Mouse (Mus musculus) liver, embryonic 16.5 days (tissue): Measurements from ENCODE around the gene Chst12. TPM values are rescaled to one million over a fixed set of nuclear protein-coding genes. Genes with fewer than 3 reads are reported as not detected.
"Not testable (repeated sequence)": the region's sequence is repeated elsewhere in the genome, so short reads cannot be mapped to it uniquely, and the experiment has no call there.

Source experiments
- ATAC-seq: fragments of 200-750 bp; cut with Nextera tagmentation; 2 replicates; pipeline ENCODE4 v1.8.0; 2017; ENCODE audit warnings: low read depth, mild to moderate bottlenecking, moderate number of reproducible peaks, moderate library complexity
- H3K27ac ChIP-seq: fragments of 300-500 bp; sonication (generic); 2 replicates; pipeline ENCODE4 v1.5.1; 2014; ENCODE audit warnings: mild to moderate bottlenecking, low read length
- H3K27me3 ChIP-seq: fragments of 300-500 bp; sonication (generic); 2 replicates; pipeline ENCODE4 v1.6.1; 2014; ENCODE audit warnings: low read depth, low read length, mixed read lengths; ENCODE audit not compliant: control insufficient read depth, insufficient read depth
- H3K36me3 ChIP-seq: fragments of 300-500 bp; sonication (generic); 2 replicates; pipeline ENCODE4 v1.6.1; 2014; ENCODE audit warnings: mild to moderate bottlenecking; ENCODE audit not compliant: control insufficient read depth, insufficient read depth
- H3K4me1 ChIP-seq: fragments of 300-500 bp; sonication (generic); 2 replicates; pipeline ENCODE4 v1.6.1; 2014; ENCODE audit warnings: low read depth, low read length, mixed read lengths; ENCODE audit not compliant: control insufficient read depth
- H3K4me2 ChIP-seq: fragments of 300-500 bp; sonication (generic); 2 replicates; pipeline ENCODE4 v1.6.1; 2014; ENCODE audit warnings: low read depth, low read length, mixed read lengths
- H3K4me3 ChIP-seq: fragments of 300-500 bp; sonication (generic); 2 replicates; pipeline ENCODE4 v1.5.1; 2014; ENCODE audit warnings: low read depth, mild to moderate bottlenecking, low read length
- H3K9ac ChIP-seq: fragments of 300-500 bp; sonication (generic); 2 replicates; pipeline ENCODE4 v1.6.1; 2014; ENCODE audit warnings: low read depth, low read length
- H3K9me3 ChIP-seq: fragments of 300-500 bp; sonication (generic); replicated peaks from 2 replicates; pipeline ENCODE4 v1.6.1; 2016; ENCODE audit warnings: low read length; ENCODE audit not compliant: control insufficient read depth
- WGBS: fragments of 180-500 bp; shearing (Covaris S2); extraction: QIAGEN DNeasy Blood & Tissue Kit; methylation state at CpG from one replicate; pipeline ENCODE4 v1.1.7; 2014; ENCODE audit not compliant: insufficient replicate concordance; 5-methylcytosine and 5-hydroxymethylcytosine counted together
- polyA plus RNA-seq: library from polyadenylated mRNA; unstranded; fragments of >200 nt; fragmentation: Nextera tagmentation; extraction: Ambion mirVana; gene quantifications from 2 replicates; pipeline ENCODE4 v1.2.1, GENCODE M21; 2015

The Chst12 gene
- polyA plus RNA-seq = 8.6 and 8.7 TPM in 2 replicates

DNA sequence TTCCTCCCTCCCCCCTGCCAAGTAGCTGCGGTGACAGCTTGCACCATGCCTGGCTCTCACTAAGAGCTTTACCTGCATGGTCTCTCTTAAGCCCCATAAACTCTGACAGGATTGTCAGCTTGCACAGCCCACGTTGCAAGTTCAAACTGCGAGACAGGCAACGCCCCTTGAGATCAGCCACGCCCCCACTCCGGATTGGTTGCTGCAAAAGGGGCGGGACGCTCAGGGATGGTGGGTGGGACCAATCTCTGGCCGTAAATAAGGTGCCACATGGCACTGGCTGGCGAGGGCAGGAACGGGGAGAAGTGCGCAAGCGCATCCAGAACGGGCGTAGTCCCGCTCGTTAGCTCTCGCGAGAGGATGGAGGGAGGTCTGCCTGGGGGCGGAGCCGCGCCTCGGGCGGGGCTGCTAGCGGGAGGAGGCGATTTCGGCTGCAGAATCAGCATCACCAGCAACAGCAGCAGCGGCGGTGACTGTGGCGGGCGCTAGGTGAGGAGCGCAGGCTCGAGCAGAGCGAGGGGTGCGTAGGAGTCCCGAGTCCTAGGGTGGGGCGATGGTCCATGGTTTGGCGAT, at the start of gene Chst12:
Gene Chst12 (plus strand): TSS at position 343 of the 573 bp plus-strand sequence.
- WGBS = under 1% methylated on average over 37 of the region's 38 CpGs
- Histone ChIP-seq H3K4me2 (peak within 1 kb of the TSS; percentile 84), H3K36me3 (no peaks in the 10 kb centered on the region), H3K9me3 (no peaks in the 10 kb centered on the region), H3K4me1 (peaks cover 56% of the 10 kb centered on the region), H3K9ac (peak within 1 kb of the TSS; percentile 50), H3K27ac (peak within 1 kb of the TSS; percentile 70), H3K4me3 (peak within 1 kb of the TSS; percentile 66), H3K27me3 (no peaks in the 10 kb centered on the region)
- peak; percentile 95 for ATAC-seq

DNA sequence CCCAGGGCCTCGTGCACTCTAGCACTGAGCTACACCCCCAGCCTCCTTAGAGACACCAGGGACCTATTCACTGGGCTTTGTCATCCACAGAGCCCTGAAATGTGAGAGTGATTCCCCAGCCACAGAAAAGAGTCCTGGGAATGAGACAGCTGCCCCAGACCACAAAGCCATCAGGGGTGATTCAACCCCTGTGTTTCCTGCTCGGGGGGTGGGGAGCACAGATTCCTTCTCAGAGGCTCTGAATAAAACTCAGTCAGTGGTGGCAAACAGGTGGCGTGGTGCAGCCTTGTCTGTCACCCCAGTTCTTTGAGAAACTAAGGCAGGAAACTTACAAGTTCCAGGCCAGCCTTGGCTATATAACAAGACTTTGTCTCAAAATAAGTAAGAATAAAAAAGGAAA, 43.9 kb upstream of the Chst12 start:
- Histone ChIP-seq H3K4me2 (no peak overlapping the region), H3K27me3 (no peaks in the 10 kb centered on the region), H3K36me3 (no peaks in the 10 kb centered on the region), H3K4me1 (no peaks in the 10 kb centered on the region), H3K27ac (no peak overlapping the region), H3K9me3 (peaks cover 7% of the 10 kb centered on the region), H3K9ac (no peak overlapping the region), H3K4me3 (no peak overlapping the region)
- ATAC-seq = no peak
- 60% methylated on average over 3 of the region's 3 CpGs for WGBS

DNA sequence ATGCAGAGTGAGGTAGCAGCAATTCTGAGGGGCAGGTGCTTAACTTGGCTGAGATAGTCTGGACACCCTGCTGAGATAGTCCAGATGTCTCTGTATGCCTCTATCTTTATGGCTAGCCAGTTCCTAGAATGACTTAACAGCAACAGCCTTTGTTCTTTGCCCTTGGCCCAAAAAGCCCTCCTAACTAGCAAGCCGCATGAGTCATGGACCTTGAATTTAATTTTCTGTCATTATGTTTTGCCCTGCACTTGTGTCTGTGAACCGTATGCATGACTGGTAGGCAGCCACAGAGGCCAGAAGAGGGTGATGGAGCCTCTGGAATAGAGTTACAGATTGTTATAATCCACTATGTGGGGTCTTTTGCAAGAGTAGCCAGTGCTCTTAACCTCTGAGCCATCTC, 42.2 kb upstream of the Chst12 start:
- H3K9ac ChIP-seq, H3K36me3 ChIP-seq, H3K9me3 ChIP-seq, H3K27ac ChIP-seq, H3K27me3 ChIP-seq, H3K4me1 ChIP-seq, H3K4me3 ChIP-seq, H3K4me2 ChIP-seq, ATAC-seq: not testable (repeated sequence)
- WGBS = 71% methylated on average over 2 of the region's 2 CpGs

DNA sequence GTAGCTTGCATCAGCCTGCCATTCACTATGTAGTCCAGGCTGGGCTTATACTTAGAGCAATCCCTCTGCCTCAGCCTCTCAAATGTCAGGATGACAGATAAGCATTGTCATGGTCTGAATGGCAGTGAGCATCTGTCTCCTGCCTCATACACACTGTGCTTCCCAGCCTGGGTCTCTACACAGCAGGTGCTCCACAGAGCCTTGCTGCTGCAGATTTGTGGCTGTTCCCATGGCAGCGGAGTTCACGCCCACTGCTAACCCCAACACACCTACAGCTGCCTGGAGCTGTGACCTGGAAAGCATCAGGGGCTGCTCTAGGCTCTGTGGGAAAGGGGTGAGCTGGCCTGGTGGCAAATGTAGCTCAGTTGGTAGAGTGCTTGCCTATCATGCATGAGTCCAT, 40.4 kb upstream of the Chst12 start:
- H3K9ac ChIP-seq = no peak overlapping the region
- no peak overlapping the region for H3K4me2 ChIP-seq
- no peak for ATAC-seq
- peaks cover 7% of the 10 kb centered on the region for H3K9me3 ChIP-seq
- H3K4me3 ChIP-seq = no peak overlapping the region
- no peak overlapping the region for H3K27ac ChIP-seq
- no peaks in the 10 kb centered on the region for H3K27me3 ChIP-seq
- no peaks in the 10 kb centered on the region for H3K4me1 ChIP-seq
- H3K36me3 ChIP-seq = no peaks in the 10 kb centered on the region
- 72% methylated on average over 2 of the region's 2 CpGs for WGBS

DNA sequence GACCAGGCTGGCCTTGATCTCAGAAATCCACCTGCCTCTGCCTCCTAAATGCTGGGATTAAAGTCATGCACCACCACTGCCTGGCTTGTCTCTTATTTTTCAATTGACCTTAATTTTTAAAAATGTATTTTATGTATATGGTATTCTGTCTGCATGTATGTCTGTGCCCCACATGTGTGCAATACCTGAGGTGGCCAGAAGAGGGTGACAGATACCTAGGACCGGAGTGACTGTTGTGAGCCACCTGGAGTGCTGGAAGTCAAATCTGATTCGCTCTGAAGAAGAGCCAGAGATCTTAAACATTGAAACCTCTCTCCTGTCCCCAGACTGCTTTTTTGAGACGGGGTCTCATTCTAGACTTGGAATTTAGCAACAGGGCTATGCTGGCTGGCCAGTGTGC, 33.0 kb upstream of the Chst12 start:
- Histone ChIP-seq H3K4me1 (no peaks in the 10 kb centered on the region), H3K27me3 (no peaks in the 10 kb centered on the region), H3K9me3 (no peaks in the 10 kb centered on the region), H3K27ac (no peak overlapping the region), H3K9ac (no peak overlapping the region), H3K4me3 (no peak overlapping the region), H3K36me3 (no peaks in the 10 kb centered on the region), H3K4me2 (no peak overlapping the region)
- ATAC-seq = no peak
- 61% methylated on average over 3 of the region's 3 CpGs for WGBS

DNA sequence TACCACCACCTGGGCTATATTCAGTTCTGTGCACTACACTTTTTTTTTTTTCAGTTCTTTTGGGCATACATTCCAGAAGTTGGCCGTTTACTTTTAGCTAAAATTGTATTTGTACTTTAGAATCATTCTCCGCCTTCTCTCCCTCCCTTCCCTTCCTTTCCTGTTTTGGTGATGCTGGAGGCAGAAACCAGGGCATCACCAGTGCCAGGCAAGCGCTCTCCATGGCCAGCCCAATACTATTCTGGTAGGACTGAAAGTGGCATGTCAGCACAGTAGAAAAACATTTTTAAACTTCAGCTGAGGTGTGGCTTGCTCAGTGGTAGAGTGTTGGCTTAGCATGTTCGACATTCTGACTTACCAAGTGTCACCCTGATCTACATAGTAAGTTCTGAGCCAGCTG, 23.9 kb upstream of the Chst12 start:
- no peaks in the 10 kb centered on the region for H3K27me3 ChIP-seq
- ATAC-seq = no peak
- H3K9me3 ChIP-seq = no peaks in the 10 kb centered on the region
- no peak overlapping the region for H3K4me2 ChIP-seq
- H3K27ac ChIP-seq = no peak overlapping the region
- H3K9ac ChIP-seq = no peak overlapping the region
- H3K36me3 ChIP-seq = no peaks in the 10 kb centered on the region
- 53% methylated on average over 4 of the region's 4 CpGs for WGBS
- no peak overlapping the region for H3K4me3 ChIP-seq
- no peaks in the 10 kb centered on the region for H3K4me1 ChIP-seq

DNA sequence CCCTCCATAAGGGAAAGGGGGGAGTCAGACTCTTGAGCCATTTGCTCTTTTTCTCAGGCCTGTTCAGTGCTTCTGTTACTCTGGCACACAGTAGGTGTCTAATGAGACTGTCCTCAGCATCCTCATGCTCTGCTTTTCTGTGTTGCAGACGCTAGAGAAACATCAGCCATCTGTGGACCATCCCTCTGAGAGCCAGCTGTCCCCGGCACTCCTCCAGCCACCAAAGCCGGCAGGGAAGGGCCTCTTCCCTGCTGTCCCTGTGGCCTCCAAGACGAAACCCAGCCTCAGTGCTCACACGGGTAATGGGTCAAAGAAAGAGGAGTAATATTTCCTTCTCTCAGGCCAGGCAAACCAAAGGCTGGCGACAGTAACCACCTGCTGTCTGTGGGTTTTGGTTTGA, 14.2 kb upstream of the Chst12 start:
- Histone ChIP-seq H3K4me1 (no peaks in the 10 kb centered on the region), H3K4me3 (no peak overlapping the region), H3K27ac (no peak overlapping the region), H3K9me3 (no peaks in the 10 kb centered on the region), H3K9ac (no peak overlapping the region), H3K36me3 (no peaks in the 10 kb centered on the region), H3K27me3 (no peaks in the 10 kb centered on the region), H3K4me2 (no peak overlapping the region)
- ATAC-seq = no peak
- WGBS = 55% methylated on average over 6 of the region's 6 CpGs

DNA sequence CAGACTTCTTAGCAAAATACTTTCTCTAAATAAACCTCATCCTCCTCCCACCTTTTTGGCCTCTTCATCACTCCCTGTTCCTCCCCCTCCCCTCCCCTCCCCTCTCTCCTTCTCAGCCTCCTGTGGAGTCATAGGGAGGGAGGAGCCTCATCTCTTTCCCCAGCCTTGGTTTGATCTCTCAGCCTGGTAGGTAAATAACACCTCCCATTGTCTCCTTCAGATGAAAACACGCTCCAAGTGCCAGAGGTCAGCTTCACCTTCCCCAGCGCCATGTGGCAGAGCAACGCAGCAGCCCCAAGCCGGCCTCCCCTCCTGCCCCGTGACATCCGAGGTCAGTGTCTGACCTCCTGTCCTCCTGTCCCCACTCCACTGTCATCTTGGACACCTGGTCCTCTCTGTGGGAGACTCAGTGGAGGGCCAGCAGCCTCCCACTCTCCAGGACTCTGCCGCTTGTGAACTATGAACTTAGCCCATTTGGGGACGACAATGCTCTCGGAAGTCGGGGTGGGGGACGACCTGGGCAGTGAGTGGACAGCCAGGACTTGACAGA, 12.6 kb upstream of the Chst12 start:
- Histone ChIP-seq H3K4me2 (no peak overlapping the region), H3K27ac (no peak overlapping the region), H3K4me1 (no peaks in the 10 kb centered on the region), H3K4me3 (no peak overlapping the region), H3K27me3 (no peaks in the 10 kb centered on the region), H3K9ac (no peak overlapping the region), H3K9me3 (no peaks in the 10 kb centered on the region), H3K36me3 (no peaks in the 10 kb centered on the region)
- WGBS = 25% methylated on average over 11 of the region's 11 CpGs
- no peak for ATAC-seq

DNA sequence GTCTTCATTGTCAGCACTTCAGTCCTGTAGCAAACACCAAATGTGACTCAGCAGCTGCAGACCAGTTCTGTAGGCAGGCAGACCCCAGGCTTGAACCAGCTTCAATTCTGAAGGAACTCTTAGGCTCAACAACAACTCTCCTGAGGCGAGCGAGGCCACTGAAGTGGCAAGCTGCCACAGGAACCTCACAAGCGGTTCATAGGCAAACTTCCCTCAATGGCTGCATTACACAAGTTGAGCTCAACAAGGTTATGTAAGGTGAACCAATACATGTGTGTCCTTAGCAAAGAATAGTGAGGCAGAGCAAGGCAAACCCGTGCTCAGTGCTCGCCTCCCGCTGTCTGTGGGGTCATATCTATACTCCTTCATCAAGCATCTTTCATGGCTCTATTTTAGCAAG, 7.2 kb upstream of the Chst12 start:
- no peaks in the 10 kb centered on the region for H3K36me3 ChIP-seq
- no peak overlapping the region for H3K4me2 ChIP-seq
- no peak overlapping the region for H3K4me3 ChIP-seq
- H3K9ac ChIP-seq = no peak overlapping the region
- H3K27ac ChIP-seq = no peak overlapping the region
- peaks cover 14% of the 10 kb centered on the region for H3K4me1 ChIP-seq
- no peak for ATAC-seq
- 59% methylated on average over 6 of the region's 6 CpGs for WGBS
- H3K27me3 ChIP-seq = no peaks in the 10 kb centered on the region
- no peaks in the 10 kb centered on the region for H3K9me3 ChIP-seq
